Comparison of ENCODE assay signal across 27 mouse cellular contexts in genomic region chr14:113486591-113486990, GRCm38 (mm10).
A peak's percentile ranks its signal among the peaks of the same experiment; 100 is the strongest.
DNase-seq lines count a peak whose midpoint lies in the region; ATAC-seq and TF ChIP-seq lines count a peak whose summit lies in the region.
"Had no signal": no experiment of that assay in that cellular context is flagged by ENCODE, and none has a peak within 500 bp of the region (broad histone marks: within the 10 kb centered on the region; RNA-seq: fewer than 3 reads in every experiment).

No protein-coding gene starts in this region.

- WGBS in lung, embryonic 14.5 days = 34% methylated on average over 2 of the region's 2 CpGs

- no peak overlapping the region for H3K27ac ChIP-seq in lung, embryonic 14.5 days (ENCODE audit: low read depth)
- H3K27ac ChIP-seq: embryonic facial prominence, embryonic 12.5 days; embryonic facial prominence, embryonic 15.5 days; heart, embryonic 15.5 days; hindbrain, embryonic 10.5 days; hindbrain, embryonic 13.5 days; intestine, embryonic 15.5 days had no signal

- no peaks in the 10 kb centered on the region for H3K4me1 ChIP-seq in lung, embryonic 14.5 days (ENCODE audit: insufficient read depth)
- H3K4me1 ChIP-seq: embryonic facial prominence, embryonic 12.5 days; embryonic facial prominence, embryonic 15.5 days; heart, embryonic 12.5 days; heart, embryonic 15.5 days; hindbrain, embryonic 10.5 days; hindbrain, embryonic 13.5 days; intestine, embryonic 15.5 days had no signal

- no peaks in the 10 kb centered on the region for H3K9me3 ChIP-seq in lung, embryonic 14.5 days (ENCODE audit: low read depth, low read length)
- H3K9me3 ChIP-seq: embryonic facial prominence, embryonic 12.5 days; embryonic facial prominence, embryonic 15.5 days; heart, embryonic 12.5 days; heart, embryonic 15.5 days; hindbrain, embryonic 10.5 days; hindbrain, embryonic 13.5 days; intestine, embryonic 15.5 days had no signal

- no peak overlapping the region for H3K4me3 ChIP-seq in lung, embryonic 14.5 days (ENCODE audit: low read depth, low read length)
- H3K4me3 ChIP-seq: embryonic facial prominence, embryonic 12.5 days; embryonic facial prominence, embryonic 15.5 days; heart, embryonic 12.5 days; heart, embryonic 15.5 days; hindbrain, embryonic 10.5 days; hindbrain, embryonic 13.5 days; intestine, embryonic 15.5 days had no signal

- no peak overlapping the region for H3K9ac ChIP-seq in lung, embryonic 14.5 days
- H3K9ac ChIP-seq: embryonic facial prominence, embryonic 12.5 days; embryonic facial prominence, embryonic 15.5 days; forebrain, postnatal 0 days; heart, embryonic 12.5 days; heart, embryonic 15.5 days; hindbrain, embryonic 13.5 days; intestine, embryonic 15.5 days had no signal

- no peak overlapping the region for H3K4me2 ChIP-seq in lung, embryonic 14.5 days
- H3K4me2 ChIP-seq: embryonic facial prominence, embryonic 12.5 days; embryonic facial prominence, embryonic 15.5 days; heart, embryonic 12.5 days; heart, embryonic 15.5 days; hindbrain, embryonic 13.5 days; intestine, embryonic 15.5 days had no signal

- no peaks in the 10 kb centered on the region for H3K36me3 ChIP-seq in lung, embryonic 14.5 days (ENCODE audit: insufficient read depth)
- H3K36me3 ChIP-seq: embryonic facial prominence, embryonic 12.5 days; embryonic facial prominence, embryonic 15.5 days; G1E; heart, embryonic 12.5 days; heart, embryonic 15.5 days; hindbrain, embryonic 10.5 days; hindbrain, embryonic 13.5 days; intestine, embryonic 15.5 days had no signal

- H3K27me3 ChIP-seq in lung, embryonic 14.5 days (ENCODE audit: insufficient read depth, low read length) = no peaks in the 10 kb centered on the region
- H3K27me3 ChIP-seq: CH12.LX; embryonic facial prominence, embryonic 12.5 days; embryonic facial prominence, embryonic 15.5 days; heart, embryonic 12.5 days; heart, embryonic 15.5 days; hindbrain, embryonic 13.5 days; intestine, embryonic 15.5 days; Patski had no signal

- peak; percentile 18 to 26 for DNase-seq in cerebellum, adult 18-20 months
- no peak for DNase-seq in cerebellum, adult 11-12 months
- peak; percentile 55 to 57 for DNase-seq in cerebellum, postnatal 10 days
- DNase-seq in cerebellum, adult 9-11 months = no peak
- DNase-seq in lung, embryonic 14.5 days = peak; percentile 80
- DNase-seq in lung, adult 18-20 months = no peak
- DNase-seq: adrenal gland, postnatal 14 days; B cell, adult 2 months; forebrain, postnatal 0 days; gastrocnemius, postnatal 25 days; heart, adult 18-20 months; heart, postnatal 10 days; heart, postnatal 36 days; kidney, adult 11 months; kidney, adult 8-10 months had no signal

- TF ChIP-seq CTCF in lung, embryonic 14.5 days (IDR thresholded peaks at IDR 0.05; ENCODE audit: low read depth) = no peak

- no peak for ATAC-seq in lung, embryonic 14.5 days (ENCODE audit: insufficient read depth)
- ATAC-seq: forebrain, embryonic 14.5 days; forebrain, postnatal 0 days; hindbrain, embryonic 16.5 days; intestine, embryonic 15.5 days; Patski had no signal

Comparison
In these comparisons a context has a peak if more than half of its experiments do, and no peak if none do; other contexts are left out.
1. DNase-seq: peak in cerebellum, adult 18-20 months (2 of 2), cerebellum, postnatal 10 days (2 of 2) and lung, embryonic 14.5 days (single experiment); none in cerebellum, adult 11-12 months (single experiment), cerebellum, adult 9-11 months (single experiment) and lung, adult 18-20 months (0 of 2).